Mouse (Mus musculus): ENCODE measurements around the gene Hmcn2. TPM values are rescaled to one million over a fixed set of nuclear protein-coding genes. Genes with fewer than 3 reads are reported as not detected.

Gene Hmcn2
- polyA plus RNA-seq, 1 experiment from 2014 or later, result 0.73 TPM

GRCm38 (mm10) chr2:31359316-31359715 lies 45.1 kb downstream of the Hmcn2 start:
- H3K27me3 ChIP-seq (ENCODE audit: control insufficient read depth, insufficient read depth, low read length), result 0 out of 2 replicates have a peak, but pooled peaks cover 5% of the 10 kb centered on the region
- peaks cover 0 to 2% of the 10 kb centered on the region in 2 experiments; a peak in 1 of 4 replicates for H3K4me1 ChIP-seq (ENCODE audit: control insufficient read depth in 2 of 2, insufficient read depth in 2 of 2, low read length in 2 of 2)
- no peak for ATAC-seq (ENCODE audit: insufficient number of reproducible peaks, insufficient read depth, low FRiP score, low read depth)
- no peak overlapping the region for H3K9ac ChIP-seq (ENCODE audit: low read length)
- H3K36me3 ChIP-seq (ENCODE audit: control insufficient read depth, insufficient read depth, low read length), result no peaks in the 10 kb centered on the region
- H3K4me2 ChIP-seq (ENCODE audit: low read length), result no peak overlapping the region
- H3K9me3 ChIP-seq (ENCODE audit: control insufficient read depth, low read length), result no peaks in the 10 kb centered on the region
- no peak overlapping the region for H3K4me3 ChIP-seq (ENCODE audit: control insufficient read depth in 1 of 2, insufficient read depth in 1 of 2, low read depth in 1 of 2, low read length in 2 of 2)
- no peak overlapping the region for H3K27ac ChIP-seq (replicated peaks in 1 of 2; ENCODE audit: control insufficient read depth in 1 of 2, insufficient read depth in 1 of 2, low read depth in 2 of 2, low read length in 2 of 2)
- 62% methylated on average over 7 of the region's 7 CpGs for WGBS

GRCm38 (mm10) chr2:31367186-31367585 lies 53.0 kb downstream of the Hmcn2 start:
- no peak overlapping the region for H3K27ac ChIP-seq (replicated peaks in 1 of 2; ENCODE audit: control insufficient read depth in 1 of 2, insufficient read depth in 1 of 2, low read depth in 2 of 2, low read length in 2 of 2)

GRCm38 (mm10) chr2:31371396-31371795 lies 57.2 kb downstream of the Hmcn2 start:
- H3K4me1 ChIP-seq (ENCODE audit: control insufficient read depth in 2 of 2, insufficient read depth in 2 of 2, low read length in 2 of 2), result no peaks in the 10 kb centered on the region
- 80% methylated on average over 9 of the region's 9 CpGs for WGBS
- H3K4me3 ChIP-seq (ENCODE audit: control insufficient read depth in 1 of 2, insufficient read depth in 1 of 2, low read depth in 1 of 2, low read length in 2 of 2), result no peak overlapping the region
- peaks cover 9% of the 10 kb centered on the region; the same call in 1 of the 2 replicates for H3K9me3 ChIP-seq (ENCODE audit: control insufficient read depth, low read length)
- H3K9ac ChIP-seq (ENCODE audit: low read length), result no peak overlapping the region
- no peak overlapping the region for H3K4me2 ChIP-seq (ENCODE audit: low read length)
- no peak for ATAC-seq (ENCODE audit: insufficient number of reproducible peaks, insufficient read depth, low FRiP score, low read depth)
- H3K36me3 ChIP-seq (ENCODE audit: control insufficient read depth, insufficient read depth, low read length), result no peaks in the 10 kb centered on the region
- H3K27ac ChIP-seq (replicated peaks in 1 of 2; ENCODE audit: control insufficient read depth in 1 of 2, insufficient read depth in 1 of 2, low read depth in 2 of 2, low read length in 2 of 2), result no peak overlapping the region
- 0 out of 2 replicates have a peak, but pooled peaks cover 3% of the 10 kb centered on the region for H3K27me3 ChIP-seq (ENCODE audit: control insufficient read depth, insufficient read depth, low read length)

More at GRCm38 (mm10) chr2:31367186-31367585, 53.0 kb downstream of the Hmcn2 start:
- no peaks in the 10 kb centered on the region for H3K36me3 ChIP-seq (ENCODE audit: control insufficient read depth, insufficient read depth, low read length)
- no peak overlapping the region for H3K4me2 ChIP-seq (ENCODE audit: low read length)
- peaks cover 0 to 2% of the 10 kb centered on the region in 2 experiments; a peak in 1 of 4 replicates for H3K4me1 ChIP-seq (ENCODE audit: control insufficient read depth in 2 of 2, insufficient read depth in 2 of 2, low read length in 2 of 2)
- 0 out of 2 replicates have a peak, but pooled peaks cover 3% of the 10 kb centered on the region for H3K27me3 ChIP-seq (ENCODE audit: control insufficient read depth, insufficient read depth, low read length)
- H3K9ac ChIP-seq (ENCODE audit: low read length), result no peak overlapping the region
- WGBS, result 80% methylated on average over 7 of the region's 7 CpGs
- no peak overlapping the region for H3K4me3 ChIP-seq (ENCODE audit: control insufficient read depth in 1 of 2, insufficient read depth in 1 of 2, low read depth in 1 of 2, low read length in 2 of 2)
- no peak for ATAC-seq (ENCODE audit: insufficient number of reproducible peaks, insufficient read depth, low FRiP score, low read depth)
- H3K9me3 ChIP-seq (ENCODE audit: control insufficient read depth, low read length), result peaks cover 5% of the 10 kb centered on the region; the same call in 1 of the 2 replicates

GRCm38 (mm10) chr2:31372186-31372585 lies 58.0 kb downstream of the Hmcn2 start:
- no peak for ATAC-seq (ENCODE audit: insufficient number of reproducible peaks, insufficient read depth, low FRiP score, low read depth)
- H3K27ac ChIP-seq (replicated peaks in 1 of 2; ENCODE audit: control insufficient read depth in 1 of 2, insufficient read depth in 1 of 2, low read depth in 2 of 2, low read length in 2 of 2), result no peak overlapping the region
- no peaks in the 10 kb centered on the region for H3K36me3 ChIP-seq (ENCODE audit: control insufficient read depth, insufficient read depth, low read length)
- no peak overlapping the region for H3K4me2 ChIP-seq (ENCODE audit: low read length)
- 0 out of 2 replicates have a peak, but pooled peaks cover 3% of the 10 kb centered on the region for H3K27me3 ChIP-seq (ENCODE audit: control insufficient read depth, insufficient read depth, low read length)
- H3K4me3 ChIP-seq (ENCODE audit: control insufficient read depth in 1 of 2, insufficient read depth in 1 of 2, low read depth in 1 of 2, low read length in 2 of 2), result no peak overlapping the region
- no peaks in the 10 kb centered on the region for H3K4me1 ChIP-seq (ENCODE audit: control insufficient read depth in 2 of 2, insufficient read depth in 2 of 2, low read length in 2 of 2)
- no peak overlapping the region for H3K9ac ChIP-seq (ENCODE audit: low read length)
- peaks cover 9% of the 10 kb centered on the region; the same call in 1 of the 2 replicates for H3K9me3 ChIP-seq (ENCODE audit: control insufficient read depth, low read length)
- 99% methylated on average over 4 of the region's 4 CpGs for WGBS

GRCm38 (mm10) chr2:31374415-31374814 lies 60.2 kb downstream of the Hmcn2 start:
- ATAC-seq (ENCODE audit: insufficient number of reproducible peaks, insufficient read depth, low FRiP score, low read depth), result no peak

GRCm38 (mm10) chr2:31376057-31376456 lies 61.8 kb downstream of the Hmcn2 start:
- ATAC-seq (ENCODE audit: insufficient number of reproducible peaks, insufficient read depth, low FRiP score, low read depth), result no peak
- H3K4me2 ChIP-seq (ENCODE audit: low read length), result no peak overlapping the region
- H3K36me3 ChIP-seq (ENCODE audit: control insufficient read depth, insufficient read depth, low read length), result no peaks in the 10 kb centered on the region
- H3K4me1 ChIP-seq (ENCODE audit: control insufficient read depth in 2 of 2, insufficient read depth in 2 of 2, low read length in 2 of 2), result no peaks in the 10 kb centered on the region
- WGBS, result 48% methylated on average over 3 of the region's 3 CpGs
- no peaks in the 10 kb centered on the region for H3K27me3 ChIP-seq (ENCODE audit: control insufficient read depth, insufficient read depth, low read length)
- H3K27ac ChIP-seq (replicated peaks in 1 of 2; ENCODE audit: control insufficient read depth in 1 of 2, insufficient read depth in 1 of 2, low read depth in 2 of 2, low read length in 2 of 2), result no peak overlapping the region
- no peak overlapping the region for H3K9ac ChIP-seq (ENCODE audit: low read length)
- no peak overlapping the region for H3K4me3 ChIP-seq (ENCODE audit: control insufficient read depth in 1 of 2, insufficient read depth in 1 of 2, low read depth in 1 of 2, low read length in 2 of 2)
- H3K9me3 ChIP-seq (ENCODE audit: control insufficient read depth, low read length), result peaks cover 9% of the 10 kb centered on the region; the same call in 1 of the 2 replicates

More at GRCm38 (mm10) chr2:31374415-31374814, 60.2 kb downstream of the Hmcn2 start:
- H3K9me3 ChIP-seq (ENCODE audit: control insufficient read depth, low read length), result peaks cover 9% of the 10 kb centered on the region; the same call in 1 of the 2 replicates
- no peak overlapping the region for H3K9ac ChIP-seq (ENCODE audit: low read length)
- no peak overlapping the region for H3K4me3 ChIP-seq (ENCODE audit: control insufficient read depth in 1 of 2, insufficient read depth in 1 of 2, low read depth in 1 of 2, low read length in 2 of 2)
- 76% methylated on average over 1 of the region's 1 CpGs for WGBS
- no peaks in the 10 kb centered on the region for H3K27me3 ChIP-seq (ENCODE audit: control insufficient read depth, insufficient read depth, low read length)
- no peaks in the 10 kb centered on the region for H3K4me1 ChIP-seq (ENCODE audit: control insufficient read depth in 2 of 2, insufficient read depth in 2 of 2, low read length in 2 of 2)
- no peak overlapping the region for H3K27ac ChIP-seq (replicated peaks in 1 of 2; ENCODE audit: control insufficient read depth in 1 of 2, insufficient read depth in 1 of 2, low read depth in 2 of 2, low read length in 2 of 2)
- no peaks in the 10 kb centered on the region for H3K36me3 ChIP-seq (ENCODE audit: control insufficient read depth, insufficient read depth, low read length)
- H3K4me2 ChIP-seq (ENCODE audit: low read length), result no peak overlapping the region

GRCm38 (mm10) chr2:31377481-31377880 lies 63.3 kb downstream of the Hmcn2 start:
- ATAC-seq (ENCODE audit: insufficient number of reproducible peaks, insufficient read depth, low FRiP score, low read depth), result no peak
- Histone ChIP-seq H3K4me3 (ENCODE audit: control insufficient read depth in 1 of 2, insufficient read depth in 1 of 2, low read depth in 1 of 2, low read length in 2 of 2) (no peak overlapping the region), H3K9me3 (ENCODE audit: control insufficient read depth, low read length) (peaks cover under 1% of the 10 kb centered on the region; the same call in 1 of the 2 replicates), H3K4me2 (ENCODE audit: low read length) (no peak overlapping the region), H3K4me1 (ENCODE audit: control insufficient read depth in 2 of 2, insufficient read depth in 2 of 2, low read length in 2 of 2) (no peaks in the 10 kb centered on the region), H3K9ac (ENCODE audit: low read length) (no peak overlapping the region), H3K27ac (replicated peaks in 1 of 2; ENCODE audit: control insufficient read depth in 1 of 2, insufficient read depth in 1 of 2, low read depth in 2 of 2, low read length in 2 of 2) (no peak overlapping the region), H3K36me3 (ENCODE audit: control insufficient read depth, insufficient read depth, low read length) (no peaks in the 10 kb centered on the region), H3K27me3 (ENCODE audit: control insufficient read depth, insufficient read depth, low read length) (no peaks in the 10 kb centered on the region; the same call in 1 of the 2 replicates)
- 66% methylated on average over 2 of the region's 2 CpGs for WGBS

Data from heart, embryonic 14.5 days (tissue).